Mouse (Mus musculus): ENCODE results near the gene Prkd1. TPM values are rescaled to one million over a fixed set of nuclear protein-coding genes. Genes with fewer than 3 reads are reported as not detected.

Prkd1 gene
- polyA plus RNA-seq, 1 experiment from 2014 or later, result 5.2 TPM

- Histone ChIP-seq H3K4me2 (no peak overlapping the region), H3K27me3 (no peaks in the 10 kb centered on the region), H3K4me1 (replicated peaks) (peaks cover 7% of the 10 kb centered on the region), H3K9ac (no peak overlapping the region), H3K27ac (no peak overlapping the region), H3K9me3 (replicated peaks) (no peaks in the 10 kb centered on the region), H3K4me3 (no peak overlapping the region), H3K36me3 (no peaks in the 10 kb centered on the region)
- ATAC-seq (replicated peaks; ENCODE audit: insufficient number of reproducible peaks, insufficient read depth, low FRiP score, low read depth), result no peak
- WGBS, result 70% methylated on average over 2 of the region's 2 CpGs
Observed at GRCm38 (mm10) chr12:50514526-50514925, 134.4 kb downstream of the Prkd1 start.

GRCm38 (mm10) chr12:50511486-50512225 is 137.2 kb downstream of the Prkd1 start:
- ATAC-seq (replicated peaks; ENCODE audit: insufficient number of reproducible peaks, insufficient read depth, low FRiP score, low read depth), result no peak
- H3K4me2 ChIP-seq, result no peak overlapping the region

GRCm38 (mm10) chr12:50508762-50509161 is 140.1 kb downstream of the Prkd1 start:
- Histone ChIP-seq H3K36me3 (no peaks in the 10 kb centered on the region), H3K27me3 (no peaks in the 10 kb centered on the region), H3K4me1 (replicated peaks) (peaks cover 7% of the 10 kb centered on the region), H3K27ac (no peak overlapping the region), H3K9me3 (replicated peaks) (no peaks in the 10 kb centered on the region), H3K4me3 (no peak overlapping the region), H3K4me2 (no peak overlapping the region), H3K9ac (no peak overlapping the region)
- no peak for ATAC-seq (replicated peaks; ENCODE audit: insufficient number of reproducible peaks, insufficient read depth, low FRiP score, low read depth)
- WGBS, result 75% methylated on average over 2 of the region's 2 CpGs

More at GRCm38 (mm10) chr12:50511486-50512225, 137.2 kb downstream of the Prkd1 start:
- Histone ChIP-seq H3K27me3 (no peaks in the 10 kb centered on the region), H3K9ac (no peak overlapping the region), H3K36me3 (no peaks in the 10 kb centered on the region), H3K4me3 (no peak overlapping the region), H3K4me1 (replicated peaks) (peaks cover 7% of the 10 kb centered on the region), H3K9me3 (replicated peaks) (no peaks in the 10 kb centered on the region), H3K27ac (no peak overlapping the region)
- WGBS, result 43% methylated on average over 4 of the region's 4 CpGs

GRCm38 (mm10) chr12:50499796-50500504 is 148.9 kb downstream of the Prkd1 start:
- no peak for ATAC-seq (replicated peaks; ENCODE audit: insufficient number of reproducible peaks, insufficient read depth, low FRiP score, low read depth)
- no peaks in the 10 kb centered on the region for H3K27me3 ChIP-seq
- H3K4me2 ChIP-seq, result no peak overlapping the region
- H3K4me1 ChIP-seq (replicated peaks), result peaks cover 5% of the 10 kb centered on the region; the same call in 1 of the 2 replicates
- no peak overlapping the region for H3K4me3 ChIP-seq
- WGBS, result 87% methylated on average over 3 of the region's 3 CpGs
- no peak overlapping the region for H3K9ac ChIP-seq
- H3K36me3 ChIP-seq, result no peaks in the 10 kb centered on the region
- no peaks in the 10 kb centered on the region for H3K9me3 ChIP-seq (replicated peaks)
- H3K27ac ChIP-seq, result no peak overlapping the region

- ATAC-seq (replicated peaks; ENCODE audit: insufficient number of reproducible peaks, insufficient read depth, low FRiP score, low read depth), result no peak
- Histone ChIP-seq H3K4me3 (no peak overlapping the region), H3K27ac (no peak overlapping the region), H3K4me1 (replicated peaks) (peaks cover 5% of the 10 kb centered on the region; the same call in 1 of the 2 replicates), H3K9me3 (replicated peaks) (no peaks in the 10 kb centered on the region), H3K9ac (no peak overlapping the region), H3K4me2 (no peak overlapping the region), H3K36me3 (no peaks in the 10 kb centered on the region), H3K27me3 (no peaks in the 10 kb centered on the region)
- 60% methylated on average over 3 of the region's 3 CpGs for WGBS
Observed at GRCm38 (mm10) chr12:50496006-50496405, 152.9 kb downstream of the Prkd1 start.

GRCm38 (mm10) chr12:50479784-50480183 is 169.1 kb downstream of the Prkd1 start:
- Histone ChIP-seq H3K9ac (no peak overlapping the region), H3K27ac (no peak overlapping the region), H3K4me2 (no peak overlapping the region), H3K4me1 (replicated peaks) (no peaks in the 10 kb centered on the region; the same call in 1 of the 2 replicates), H3K4me3 (no peak overlapping the region), H3K36me3 (no peaks in the 10 kb centered on the region), H3K27me3 (no peaks in the 10 kb centered on the region), H3K9me3 (replicated peaks) (no peaks in the 10 kb centered on the region)
- no peak for ATAC-seq (replicated peaks; ENCODE audit: insufficient number of reproducible peaks, insufficient read depth, low FRiP score, low read depth)
- WGBS, result 76% methylated on average over 7 of the region's 7 CpGs

GRCm38 (mm10) chr12:50457151-50457550 is 191.7 kb downstream of the Prkd1 start:
- Histone ChIP-seq H3K27ac (no peak overlapping the region), H3K9ac (no peak overlapping the region), H3K4me3 (no peak overlapping the region), H3K4me2 (no peak overlapping the region), H3K9me3 (replicated peaks) (no peaks in the 10 kb centered on the region), H3K27me3 (no peaks in the 10 kb centered on the region), H3K36me3 (no peaks in the 10 kb centered on the region), H3K4me1 (replicated peaks) (no peaks in the 10 kb centered on the region)
- 87% methylated on average over 3 of the region's 3 CpGs for WGBS
- ATAC-seq (replicated peaks; ENCODE audit: insufficient number of reproducible peaks, insufficient read depth, low FRiP score, low read depth), result no peak

- H3K9me3 ChIP-seq (replicated peaks), result no peaks in the 10 kb centered on the region
- H3K27me3 ChIP-seq, result no peaks in the 10 kb centered on the region
- no peak overlapping the region for H3K27ac ChIP-seq
- 88% methylated on average over 3 of the region's 3 CpGs for WGBS
- H3K9ac ChIP-seq, result no peak overlapping the region
- no peaks in the 10 kb centered on the region for H3K36me3 ChIP-seq
- H3K4me3 ChIP-seq, result no peak overlapping the region
- no peak overlapping the region for H3K4me2 ChIP-seq
- ATAC-seq (replicated peaks; ENCODE audit: insufficient number of reproducible peaks, insufficient read depth, low FRiP score, low read depth), result no peak
- no peaks in the 10 kb centered on the region for H3K4me1 ChIP-seq (replicated peaks)
Observed at GRCm38 (mm10) chr12:50451761-50452160, 197.1 kb downstream of the Prkd1 start.

GRCm38 (mm10) chr12:50436660-50437059 is 212.2 kb downstream of the Prkd1 start:
- Histone ChIP-seq H3K9me3 (replicated peaks) (no peaks in the 10 kb centered on the region), H3K27ac (no peak overlapping the region), H3K4me2 (no peak overlapping the region), H3K4me3 (no peak overlapping the region), H3K36me3 (no peaks in the 10 kb centered on the region), H3K9ac (no peak overlapping the region), H3K27me3 (no peaks in the 10 kb centered on the region), H3K4me1 (replicated peaks) (no peaks in the 10 kb centered on the region)
- ATAC-seq (replicated peaks; ENCODE audit: insufficient number of reproducible peaks, insufficient read depth, low FRiP score, low read depth), result no peak
- 86% methylated on average over 6 of the region's 6 CpGs for WGBS

- 76% methylated on average over 5 of the region's 5 CpGs for WGBS
- no peak for ATAC-seq (replicated peaks; ENCODE audit: insufficient number of reproducible peaks, insufficient read depth, low FRiP score, low read depth)
- no peak overlapping the region for H3K9ac ChIP-seq
Observed at GRCm38 (mm10) chr12:50430129-50430703, 218.7 kb downstream of the Prkd1 start.

GRCm38 (mm10) chr12:50352404-50352803 is 296.5 kb downstream of the Prkd1 start:
- Histone ChIP-seq H3K36me3 (no peaks in the 10 kb centered on the region), H3K4me2 (peak overlapping the region; percentile 31), H3K4me1 (replicated peaks) (0 out of 2 replicates have a peak, but pooled peaks cover 3% of the 10 kb centered on the region), H3K9ac (no peak overlapping the region), H3K9me3 (replicated peaks) (no peaks in the 10 kb centered on the region), H3K27ac (peak overlapping the region; percentile 35; the same call in 1 of the 2 replicates), H3K27me3 (no peaks in the 10 kb centered on the region), H3K4me3 (no peak overlapping the region)
- ATAC-seq (replicated peaks; ENCODE audit: insufficient number of reproducible peaks, insufficient read depth, low FRiP score, low read depth), result peak; percentile 88
- 31% methylated on average over 11 of the region's 11 CpGs for WGBS

More at GRCm38 (mm10) chr12:50430129-50430703, 218.7 kb downstream of the Prkd1 start:
- no peaks in the 10 kb centered on the region for H3K27me3 ChIP-seq
- no peak overlapping the region for H3K4me2 ChIP-seq
- H3K9me3 ChIP-seq (replicated peaks), result no peaks in the 10 kb centered on the region
- no peaks in the 10 kb centered on the region for H3K4me1 ChIP-seq (replicated peaks)
- H3K36me3 ChIP-seq, result no peaks in the 10 kb centered on the region
- H3K27ac ChIP-seq, result no peak overlapping the region
- no peak overlapping the region for H3K4me3 ChIP-seq
